Mouse (Mus musculus) E14TG2a.4 (cell line): ENCODE results near the gene Kcnj10.

Experiments
- CTCF ChIP-seq: conservative IDR thresholded peaks from 2 replicates; pipeline ENCODE4 v1.5.1; 2014; ENCODE audit warnings: low read length
- NANOG ChIP-seq: IDR thresholded peaks from 2 replicates; pipeline ENCODE4 v1.6.1; 2014; ENCODE audit warnings: borderline replicate concordance, low read length, mixed read lengths
- POU5F1 ChIP-seq: IDR thresholded peaks from 2 replicates; pipeline ENCODE4 v1.6.1; 2014; ENCODE audit warnings: low read length, borderline replicate concordance

DNA sequence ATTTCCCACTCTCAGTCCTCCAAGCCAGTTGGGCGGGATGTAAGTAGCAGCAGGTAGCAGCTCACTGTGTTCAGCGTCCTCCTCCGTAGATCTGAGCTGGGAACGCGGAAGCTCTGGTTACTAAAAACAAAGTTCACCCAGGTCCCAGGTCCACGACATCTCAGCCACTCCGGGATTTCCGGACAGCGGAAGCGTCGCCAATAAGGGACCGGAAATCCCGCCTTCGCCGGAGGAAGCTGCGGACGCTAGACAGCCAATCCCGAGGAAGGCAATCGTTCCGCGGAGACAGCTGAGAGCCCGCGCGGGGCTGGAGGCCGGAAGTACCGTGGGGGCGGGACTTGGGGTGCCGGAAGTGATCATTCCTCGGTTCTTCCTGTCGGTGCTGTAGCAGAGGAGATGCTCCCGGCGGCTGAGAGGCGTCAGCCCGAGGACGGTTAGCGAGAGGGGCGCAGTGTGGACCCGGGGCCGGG, 35.2 kb downstream of the Kcnj10 start, which contains the start of gene Pigm:
- TF ChIP-seq POU5F1 (no peak), CTCF (no peak), NANOG (no peak)
